Mouse (Mus musculus) adrenal gland, adult (tissue): Measurements from ENCODE around the gene Gm12355.

Experiments used
- DNase-seq, 2 experiments: peaks; one replicate each; pipeline ENCODE4 v3.0.0; 2022 to 2023; ENCODE audit warnings: low spot score in 1 of 2; ENCODE audit not compliant: inconsistent age in 2 of 2

The Gm12355 gene

GRCm38 (mm10) chr11:98582551-98583264 lies 42.8 kb downstream of the Gm12355 start:
- no peak for DNase-seq

- DNase-seq, result no peak
These were observed 43.5 kb downstream of the Gm12355 start for GRCm38 (mm10) chr11:98582030-98582388.

- DNase-seq, result peak in 1 of 2 experiments; percentile 30
These were observed 44.0 kb downstream of the Gm12355 start for GRCm38 (mm10) chr11:98581286-98582029.

GRCm38 (mm10) chr11:98580301-98581121 lies 45.0 kb downstream of the Gm12355 start:
- DNase-seq, result peak; percentile 60 to 75

GRCm38 (mm10) chr11:98577776-98578175 lies 47.7 kb downstream of the Gm12355 start:
- DNase-seq, result peak in 1 of 2 experiments; percentile 56
